Mouse (Mus musculus) neural tube, embryonic 11.5 days (tissue): ENCODE measurements around the gene Gm7879. TPM values are rescaled to one million over a fixed set of nuclear protein-coding genes. Genes with fewer than 3 reads are reported as not detected.
A peak's percentile ranks its signal among the peaks of the same experiment; 100 is the strongest.

Source experiments
- ATAC-seq: fragments of 200-750 bp; cut with Nextera tagmentation; 2 replicates; pipeline ENCODE4 v1.8.0; 2017; ENCODE audit warnings: moderate number of reproducible peaks, mild to moderate bottlenecking, moderate TSS enrichment, moderate library complexity; ENCODE audit not compliant: insufficient read depth, low FRiP score, low TSS enrichment
- DNase-seq: peaks from one replicate; pipeline ENCODE4 v3.0.0-alpha.2; 2015; ENCODE audit warnings: low spot score
- H3K27ac ChIP-seq: fragments of 300-500 bp; sonication (generic); 2 replicates; pipeline ENCODE4 v1.5.1; 2014; ENCODE audit warnings: low read depth, mild to moderate bottlenecking, low read length
- H3K27me3 ChIP-seq: fragments of 300-500 bp; sonication (generic); 2 replicates; pipeline ENCODE4 v1.6.1; 2014; ENCODE audit warnings: mild to moderate bottlenecking, low read length, mixed read lengths; ENCODE audit not compliant: control insufficient read depth, insufficient read depth
- H3K36me3 ChIP-seq: fragments of 300-500 bp; sonication (generic); 2 replicates; pipeline ENCODE4 v1.6.1; 2014; ENCODE audit warnings: mild to moderate bottlenecking, low read length, moderate library complexity, mixed read lengths; ENCODE audit not compliant: control insufficient read depth, insufficient read depth
- H3K4me1 ChIP-seq: fragments of 300-500 bp; sonication (generic); 2 replicates; pipeline ENCODE4 v1.6.1; 2014; ENCODE audit warnings: low read length, mixed read lengths; ENCODE audit not compliant: control insufficient read depth, insufficient read depth
- H3K4me2 ChIP-seq: fragments of 300-500 bp; sonication (generic); 2 replicates; pipeline ENCODE4 v1.6.1; 2014; ENCODE audit warnings: low read depth, mild to moderate bottlenecking, moderate library complexity
- H3K4me3 ChIP-seq: fragments of 300-500 bp; sonication (generic); 2 replicates; pipeline ENCODE4 v1.5.1; 2014; ENCODE audit warnings: low read depth, low read length
- H3K9ac ChIP-seq: fragments of 300-500 bp; sonication (generic); 2 replicates; pipeline ENCODE4 v1.6.1; 2014; ENCODE audit warnings: mild to moderate bottlenecking, low read length
- H3K9me3 ChIP-seq: fragments of 300-500 bp; sonication (generic); 2 replicates; pipeline ENCODE4 v1.6.1; 2016; ENCODE audit warnings: low read length; ENCODE audit not compliant: control insufficient read depth
- WGBS: fragments of 180-500 bp; shearing (Covaris S2); extraction: QIAGEN DNeasy Blood & Tissue Kit; methylation state at CpG from one replicate; pipeline ENCODE4 v1.1.7; 2014; 5-methylcytosine and 5-hydroxymethylcytosine counted together
- polyA plus RNA-seq: library from polyadenylated mRNA; unstranded; fragments of >200 nt; fragmentation: Nextera tagmentation; extraction: Ambion mirVana; gene quantifications from 2 replicates; pipeline ENCODE4 v1.2.1, GENCODE M21; 2014

Gene Gm7879
- polyA plus RNA-seq, 1 experiment from 2014 or later, result 1.1 TPM

- ATAC-seq, result no peak
- WGBS, result 30% methylated on average over 4 of the region's 4 CpGs
Observed at GRCm38 (mm10) chr5:43923933-43924332, 11.0 kb downstream of the Gm7879 start.

DNA sequence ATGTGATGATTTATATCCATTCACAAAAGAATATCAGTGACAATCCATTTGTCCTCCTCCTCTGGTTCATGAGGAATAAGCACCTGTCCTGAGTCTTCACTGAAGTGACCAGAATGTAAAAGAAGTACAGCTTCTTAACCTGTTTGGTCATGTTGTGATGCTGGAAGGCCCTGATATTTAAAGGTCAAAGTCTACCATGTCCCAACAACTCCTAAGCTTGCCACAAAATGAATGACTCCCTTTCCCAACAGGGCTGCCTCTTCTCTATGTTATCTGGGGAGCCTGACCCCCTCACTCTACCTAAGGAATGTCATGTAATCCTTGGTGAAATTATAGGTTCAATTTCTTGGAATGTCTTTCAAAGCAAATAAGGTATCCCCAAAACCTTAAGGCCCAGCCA, 14.8 kb downstream of the Gm7879 start:
- Histone ChIP-seq H3K27ac (no peak overlapping the region), H3K36me3 (no peaks in the 10 kb centered on the region), H3K9me3 (no peaks in the 10 kb centered on the region), H3K4me3 (no peak overlapping the region), H3K4me1 (no peaks in the 10 kb centered on the region), H3K27me3 (no peaks in the 10 kb centered on the region), H3K4me2 (no peak overlapping the region), H3K9ac (no peak overlapping the region)
- DNase-seq, result no peak
- ATAC-seq, result no peak

More at GRCm38 (mm10) chr5:43923933-43924332, 11.0 kb downstream of the Gm7879 start:
- H3K4me1 ChIP-seq, result no peaks in the 10 kb centered on the region
- no peak overlapping the region for H3K27ac ChIP-seq
- H3K36me3 ChIP-seq, result no peaks in the 10 kb centered on the region
- no peak overlapping the region for H3K9ac ChIP-seq
- H3K4me2 ChIP-seq, result no peak overlapping the region
- no peaks in the 10 kb centered on the region for H3K27me3 ChIP-seq
- H3K4me3 ChIP-seq, result no peak overlapping the region
- no peaks in the 10 kb centered on the region for H3K9me3 ChIP-seq
- DNase-seq, result peak; percentile 58

- Histone ChIP-seq H3K9ac (no peak overlapping the region), H3K9me3 (no peaks in the 10 kb centered on the region), H3K27me3 (no peaks in the 10 kb centered on the region), H3K4me3 (no peak overlapping the region), H3K36me3 (no peaks in the 10 kb centered on the region), H3K4me2 (no peak overlapping the region), H3K27ac (no peak overlapping the region), H3K4me1 (no peaks in the 10 kb centered on the region)
- DNase-seq, result no peak
- no peak for ATAC-seq
- 58% methylated on average over 2 of the region's 2 CpGs for WGBS
Observed at GRCm38 (mm10) chr5:43933269-43933668, 20.3 kb downstream of the Gm7879 start.

DNA sequence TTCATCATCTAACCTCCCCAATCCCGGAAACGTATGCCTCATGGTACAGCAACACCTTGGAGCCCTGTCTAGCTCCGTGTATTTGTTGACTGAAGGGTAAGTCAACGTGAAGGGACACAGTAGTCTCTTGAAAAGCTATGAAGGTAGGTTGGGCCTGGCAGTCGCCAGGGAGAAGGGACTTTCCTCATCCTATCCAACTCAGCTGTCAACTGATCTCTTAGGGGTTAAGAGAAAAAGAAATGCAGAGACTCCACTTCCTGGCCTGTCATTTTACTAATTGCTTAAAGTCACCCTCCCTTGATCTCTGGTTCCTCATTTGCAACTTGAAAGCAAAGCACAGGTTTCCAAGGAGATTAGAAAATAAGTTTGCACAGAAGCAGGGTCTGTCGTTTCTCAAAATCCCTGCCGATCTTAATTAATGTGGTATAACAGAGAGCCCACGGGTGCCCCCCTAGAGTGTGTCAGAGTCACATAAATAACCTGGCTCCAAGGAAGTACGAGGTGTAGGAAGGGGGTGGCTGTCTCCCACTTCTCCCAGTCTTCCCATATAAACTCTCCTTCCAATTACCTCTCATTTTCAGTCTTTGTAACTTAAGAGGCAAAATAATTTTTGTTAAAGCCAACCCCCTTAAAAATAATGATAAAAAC, 34.5 kb downstream of the Gm7879 start:
- DNase-seq, result no peak
- H3K9ac ChIP-seq, result 0 out of 2 replicates have a peak overlapping the region, but pooled peaks have one; percentile 9
- WGBS, result 32% methylated on average over 9 of the region's 9 CpGs
- no peaks in the 10 kb centered on the region for H3K9me3 ChIP-seq
- H3K4me3 ChIP-seq, result peak overlapping the region; percentile 21; the same call in 1 of the 2 replicates
- no peaks in the 10 kb centered on the region for H3K27me3 ChIP-seq
- no peaks in the 10 kb centered on the region; the same call in none of the 2 replicates for H3K4me1 ChIP-seq
- no peak overlapping the region for H3K27ac ChIP-seq
- peak overlapping the region; percentile 50 for H3K4me2 ChIP-seq
- peak; percentile 41; the same call in 1 of the 2 replicates for ATAC-seq
- no peaks in the 10 kb centered on the region for H3K36me3 ChIP-seq

- Histone ChIP-seq H3K9ac (peak overlapping the region; percentile 9; the same call in 1 of the 2 replicates), H3K9me3 (no peaks in the 10 kb centered on the region), H3K27me3 (no peaks in the 10 kb centered on the region), H3K27ac (no peak overlapping the region), H3K4me2 (peak overlapping the region; percentile 50), H3K36me3 (no peaks in the 10 kb centered on the region), H3K4me3 (peak overlapping the region; percentile 21), H3K4me1 (no peaks in the 10 kb centered on the region; the same call in none of the 2 replicates)
- ATAC-seq (peak; percentile 85), DNase-seq (peak; percentile 61)
- WGBS, result 2% methylated on average over 26 of the region's 27 CpGs
Observed at GRCm38 (mm10) chr5:43948111-43948743, 35.3 kb downstream of the Gm7879 start.

GRCm38 (mm10) chr5:43948748-43949275, 35.9 kb downstream of the Gm7879 start:
- Histone ChIP-seq H3K9me3 (no peaks in the 10 kb centered on the region), H3K9ac (peak overlapping the region; percentile 41; the same call in 1 of the 2 replicates), H3K4me1 (no peaks in the 10 kb centered on the region; the same call in none of the 2 replicates), H3K36me3 (no peaks in the 10 kb centered on the region), H3K4me3 (no peak overlapping the region), H3K4me2 (peak overlapping the region; percentile 50), H3K27ac (no peak overlapping the region), H3K27me3 (no peaks in the 10 kb centered on the region)
- ATAC-seq, result peak; percentile 58
- WGBS, result 8% methylated on average over 8 of the region's 8 CpGs
- peak; percentile 37 for DNase-seq

DNA sequence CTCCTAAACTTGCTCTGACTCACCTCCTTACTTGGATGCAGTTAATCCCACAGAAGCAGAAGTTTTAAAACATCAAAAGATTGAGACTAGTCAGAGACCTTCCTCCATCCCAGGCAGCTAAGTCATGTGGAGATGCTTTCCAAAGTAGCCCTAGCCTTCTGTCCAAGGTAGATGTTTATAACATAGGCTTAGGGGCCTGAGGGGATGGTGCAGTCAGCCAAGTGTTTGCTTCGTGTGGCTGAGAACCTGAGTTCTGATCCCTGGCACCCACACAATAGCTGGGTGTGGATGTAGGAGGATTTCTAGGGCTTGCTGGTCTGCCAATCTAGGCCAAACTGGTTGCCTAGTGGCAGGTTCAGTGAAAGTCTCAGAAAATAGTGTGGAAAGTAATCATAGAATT, 40.3 kb downstream of the Gm7879 start:
- Histone ChIP-seq H3K4me3 (no peak overlapping the region), H3K27me3 (no peaks in the 10 kb centered on the region), H3K36me3 (no peaks in the 10 kb centered on the region), H3K4me2 (no peak overlapping the region), H3K27ac (no peak overlapping the region), H3K4me1 (no peaks in the 10 kb centered on the region; the same call in 1 of the 2 replicates), H3K9ac (no peak overlapping the region), H3K9me3 (no peaks in the 10 kb centered on the region)
- 86% methylated on average over 1 of the region's 1 CpGs for WGBS
- ATAC-seq (no peak), DNase-seq (no peak)

GRCm38 (mm10) chr5:43959884-43960440, 47.0 kb downstream of the Gm7879 start:
- no peaks in the 10 kb centered on the region for H3K36me3 ChIP-seq
- no peak overlapping the region for H3K4me3 ChIP-seq
- 85% methylated on average over 3 of the region's 3 CpGs for WGBS
- DNase-seq, result no peak
- H3K27ac ChIP-seq, result no peak overlapping the region
- H3K4me1 ChIP-seq, result no peaks in the 10 kb centered on the region
- ATAC-seq, result no peak
- H3K27me3 ChIP-seq, result no peaks in the 10 kb centered on the region
- no peaks in the 10 kb centered on the region for H3K9me3 ChIP-seq
- no peak overlapping the region for H3K9ac ChIP-seq
- H3K4me2 ChIP-seq, result no peak overlapping the region
